Mouse (Mus musculus) hindbrain, embryonic 13.5 days (tissue): ENCODE results near the gene Slc28a1. TPM values are rescaled to one million over a fixed set of nuclear protein-coding genes. Genes with fewer than 3 reads are reported as not detected.

Source experiments
- ATAC-seq: fragments of 200-750 bp; cut with Nextera tagmentation; 2 replicates; pipeline ENCODE4 v1.8.0; 2017; ENCODE audit warnings: moderate TSS enrichment; ENCODE audit not compliant: low FRiP score
- H3K27ac ChIP-seq: fragments of 300-500 bp; sonication (generic); 2 replicates; pipeline ENCODE4 v1.5.1; 2015; ENCODE audit warnings: inconsistent platforms, mild to moderate bottlenecking, moderate library complexity
- H3K27me3 ChIP-seq: fragments of 300-500 bp; sonication (generic); 2 replicates; pipeline ENCODE4 v1.6.1; 2015; ENCODE audit warnings: mild to moderate bottlenecking, inconsistent platforms
- H3K36me3 ChIP-seq: fragments of 300-500 bp; sonication (generic); 2 replicates; pipeline ENCODE4 v1.6.1; 2015; ENCODE audit warnings: mild to moderate bottlenecking, inconsistent platforms
- H3K4me1 ChIP-seq: fragments of 300-500 bp; sonication (generic); replicated peaks from 2 replicates; pipeline ENCODE4 v1.6.1; 2015; ENCODE audit warnings: inconsistent platforms
- H3K4me2 ChIP-seq: fragments of 300-500 bp; sonication (generic); 2 replicates; pipeline ENCODE4 v1.6.1; 2015; ENCODE audit warnings: inconsistent platforms, mild to moderate bottlenecking, moderate library complexity
- H3K4me3 ChIP-seq: fragments of 300-500 bp; sonication (generic); 2 replicates; pipeline ENCODE4 v1.5.1; 2015; ENCODE audit warnings: mild to moderate bottlenecking, inconsistent platforms
- H3K9ac ChIP-seq: fragments of 300-500 bp; sonication (generic); 2 replicates; pipeline ENCODE4 v1.6.1; 2015; ENCODE audit warnings: mild to moderate bottlenecking, inconsistent platforms
- H3K9me3 ChIP-seq: fragments of 300-500 bp; sonication (generic); 2 replicates; pipeline ENCODE4 v1.6.1; 2016; ENCODE audit warnings: inconsistent platforms
- WGBS: fragments of 180-500 bp; shearing (Covaris S2); methylation state at CpG from one replicate; pipeline ENCODE4 v1.1.7; 2015; 5-methylcytosine and 5-hydroxymethylcytosine counted together
- polyA plus RNA-seq: library from polyadenylated mRNA; unstranded; fragments of >200 nt; fragmentation: Nextera tagmentation; extraction: Ambion mirVana; gene quantifications from 2 replicates; pipeline ENCODE4 v1.2.1, GENCODE M21; 2015

The Slc28a1 gene
- polyA plus RNA-seq, 1 experiment from 2014 or later, result not detected

DNA sequence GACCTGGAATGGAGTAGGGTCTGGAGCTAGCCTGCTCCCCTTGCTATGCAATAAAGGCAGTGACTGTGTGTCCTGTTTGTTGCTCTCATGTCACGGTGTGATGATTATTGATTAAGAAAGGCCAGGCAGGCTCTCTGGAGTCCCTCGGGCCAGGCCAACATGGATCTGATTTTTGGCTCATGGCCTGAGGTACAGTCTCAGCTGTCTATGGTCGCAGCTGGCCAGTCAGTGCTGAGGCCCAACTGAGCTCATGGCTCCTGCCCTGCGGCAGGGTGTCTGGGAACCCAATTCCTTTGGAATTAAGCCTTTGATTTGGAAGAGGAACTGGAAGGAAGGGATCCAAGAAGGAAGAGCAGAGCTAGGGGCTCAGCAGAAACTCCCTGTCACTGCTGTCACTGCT lies 9.1 kb upstream of the Slc28a1 start:
- H3K36me3 ChIP-seq, result no peaks in the 10 kb centered on the region
- no peak overlapping the region for H3K27ac ChIP-seq
- no peaks in the 10 kb centered on the region for H3K27me3 ChIP-seq
- no peak overlapping the region for H3K4me2 ChIP-seq
- no peak overlapping the region for H3K4me3 ChIP-seq
- peaks cover 6% of the 10 kb centered on the region for H3K4me1 ChIP-seq
- no peak for ATAC-seq
- H3K9me3 ChIP-seq, result no peaks in the 10 kb centered on the region
- H3K9ac ChIP-seq, result no peak overlapping the region
- WGBS, result 47% methylated on average over 4 of the region's 4 CpGs

DNA sequence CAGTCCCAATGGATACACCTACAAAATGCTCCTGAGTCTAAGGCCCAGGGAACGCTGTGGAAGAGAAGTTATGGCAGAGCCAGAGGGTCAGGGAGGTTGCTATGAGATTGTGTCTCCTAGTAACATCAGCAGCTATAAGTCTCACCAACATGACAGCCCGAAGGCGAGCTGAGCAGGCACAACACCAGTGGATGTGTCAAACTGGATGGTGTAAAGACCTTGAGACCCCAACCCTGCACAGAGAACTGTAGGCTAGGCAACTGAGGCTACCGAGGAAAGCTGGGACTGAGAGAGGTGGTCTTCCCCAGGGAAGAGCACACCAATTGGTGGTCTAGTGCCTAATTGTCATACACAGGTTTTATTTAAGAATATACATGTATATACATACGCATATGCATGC lies 6.4 kb upstream of the Slc28a1 start:
- no peak overlapping the region for H3K27ac ChIP-seq
- no peak overlapping the region for H3K9ac ChIP-seq
- no peak for ATAC-seq
- H3K4me3 ChIP-seq, result no peak overlapping the region
- H3K4me1 ChIP-seq, result peaks cover 6% of the 10 kb centered on the region
- H3K4me2 ChIP-seq, result no peak overlapping the region
- no peaks in the 10 kb centered on the region for H3K27me3 ChIP-seq
- no peaks in the 10 kb centered on the region for H3K36me3 ChIP-seq
- H3K9me3 ChIP-seq, result no peaks in the 10 kb centered on the region
- WGBS, result 83% methylated on average over 5 of the region's 5 CpGs

DNA sequence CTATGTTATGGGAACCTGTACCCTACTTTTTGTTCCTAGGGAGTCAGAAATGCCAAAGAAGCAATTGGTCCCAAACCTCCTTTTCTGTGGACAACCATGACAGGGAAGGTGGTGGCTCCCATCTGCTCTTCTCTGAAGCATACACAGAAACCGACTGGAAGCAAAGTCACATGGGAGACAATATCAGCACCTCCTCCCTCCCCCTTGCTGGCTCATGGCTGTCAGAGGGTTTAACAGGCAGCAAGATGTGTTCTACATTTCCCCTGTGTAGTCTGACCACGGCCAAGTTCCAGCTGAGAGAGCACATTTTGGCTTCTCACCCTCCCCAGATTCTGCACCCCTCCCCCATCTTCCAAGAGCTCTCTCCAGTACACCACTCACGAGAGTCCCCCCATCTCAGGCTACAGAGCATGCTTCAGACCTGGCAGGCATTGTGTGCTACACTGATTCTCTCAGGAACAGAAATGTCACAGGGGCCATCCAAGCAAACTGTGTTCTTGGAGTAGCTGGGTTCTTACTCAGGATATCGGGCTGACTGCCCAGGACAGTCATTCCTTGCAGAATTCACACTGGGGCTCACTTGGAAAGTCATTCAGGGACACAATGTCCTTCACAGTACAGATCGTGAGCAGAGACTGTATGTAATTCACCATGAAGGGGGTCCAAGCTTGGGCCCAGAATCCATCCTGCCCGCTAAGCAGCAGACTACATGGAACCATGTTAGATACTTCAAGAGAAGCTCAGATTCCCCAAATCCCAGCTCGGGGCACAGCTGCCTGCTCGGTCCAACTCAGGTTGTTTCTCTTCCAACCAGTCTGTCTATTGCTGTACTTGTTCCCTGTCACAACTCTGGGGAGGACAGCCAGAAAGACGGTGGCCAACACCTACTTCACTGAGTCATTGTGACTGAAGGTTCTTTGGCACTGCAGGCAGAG lies 4.6 kb upstream of the Slc28a1 start:
- Histone ChIP-seq H3K9ac (no peak overlapping the region), H3K4me2 (no peak overlapping the region), H3K36me3 (no peaks in the 10 kb centered on the region), H3K4me3 (no peak overlapping the region), H3K27ac (no peak overlapping the region), H3K9me3 (no peaks in the 10 kb centered on the region), H3K27me3 (no peaks in the 10 kb centered on the region), H3K4me1 (peaks cover 6% of the 10 kb centered on the region)
- ATAC-seq, result no peak
- WGBS, result 64% methylated on average over 9 of the region's 9 CpGs

DNA sequence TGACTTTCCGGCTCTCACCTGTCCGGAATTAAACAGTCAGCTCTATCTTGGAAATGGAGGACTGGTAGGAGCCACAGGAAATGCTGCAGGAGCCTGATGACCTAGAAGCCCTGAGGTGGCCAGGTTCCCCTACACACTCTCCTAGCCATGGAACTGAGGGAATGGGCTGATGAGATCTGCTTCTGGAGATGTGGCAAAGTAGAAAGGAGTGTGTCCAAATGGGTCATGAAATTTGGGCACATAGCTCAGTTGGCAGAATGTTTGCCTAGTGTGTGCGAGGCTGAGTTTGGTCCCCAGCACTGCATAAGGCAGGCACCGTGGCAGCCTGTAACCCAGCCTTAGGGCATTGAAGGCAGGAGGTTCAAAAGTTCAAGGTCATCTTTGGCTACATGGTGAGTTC lies 3.8 kb upstream of the Slc28a1 start:
- H3K27ac ChIP-seq, result no peak overlapping the region
- WGBS, result 93% methylated on average over 4 of the region's 4 CpGs
- H3K4me1 ChIP-seq, result 0 out of 2 replicates have a peak, but pooled peaks cover under 1% of the 10 kb centered on the region
- no peaks in the 10 kb centered on the region for H3K36me3 ChIP-seq
- no peaks in the 10 kb centered on the region for H3K27me3 ChIP-seq
- no peak overlapping the region for H3K4me2 ChIP-seq
- no peaks in the 10 kb centered on the region for H3K9me3 ChIP-seq
- ATAC-seq, result no peak
- H3K4me3 ChIP-seq, result no peak overlapping the region
- no peak overlapping the region for H3K9ac ChIP-seq

DNA sequence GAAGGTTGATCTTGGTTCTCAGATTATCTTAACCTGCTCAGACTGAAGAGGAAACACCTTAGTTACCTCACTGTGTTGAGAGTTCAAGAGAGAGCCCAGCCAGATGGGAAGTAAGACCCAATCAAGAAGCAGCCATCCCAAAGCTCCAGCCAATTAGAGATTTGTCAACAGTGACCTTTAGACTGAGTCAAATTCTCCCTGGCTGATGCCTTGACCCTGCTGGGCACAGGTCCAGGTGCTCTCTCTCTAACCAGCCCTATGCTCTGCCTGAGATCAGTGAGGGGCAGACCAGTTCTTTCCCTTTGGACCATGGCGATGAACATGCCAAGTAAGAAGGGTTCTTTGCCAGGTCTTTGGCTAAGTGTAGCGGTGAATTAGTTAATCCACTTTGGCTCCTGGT lies 2.9 kb upstream of the Slc28a1 start:
- no peaks in the 10 kb centered on the region for H3K4me1 ChIP-seq
- H3K36me3 ChIP-seq, result no peaks in the 10 kb centered on the region
- ATAC-seq, result no peak
- H3K4me2 ChIP-seq, result no peak overlapping the region
- WGBS, result 88% methylated on average over 2 of the region's 2 CpGs
- no peaks in the 10 kb centered on the region for H3K27me3 ChIP-seq
- H3K9ac ChIP-seq, result no peak overlapping the region
- H3K4me3 ChIP-seq, result no peak overlapping the region
- no peaks in the 10 kb centered on the region for H3K9me3 ChIP-seq
- no peak overlapping the region for H3K27ac ChIP-seq

DNA sequence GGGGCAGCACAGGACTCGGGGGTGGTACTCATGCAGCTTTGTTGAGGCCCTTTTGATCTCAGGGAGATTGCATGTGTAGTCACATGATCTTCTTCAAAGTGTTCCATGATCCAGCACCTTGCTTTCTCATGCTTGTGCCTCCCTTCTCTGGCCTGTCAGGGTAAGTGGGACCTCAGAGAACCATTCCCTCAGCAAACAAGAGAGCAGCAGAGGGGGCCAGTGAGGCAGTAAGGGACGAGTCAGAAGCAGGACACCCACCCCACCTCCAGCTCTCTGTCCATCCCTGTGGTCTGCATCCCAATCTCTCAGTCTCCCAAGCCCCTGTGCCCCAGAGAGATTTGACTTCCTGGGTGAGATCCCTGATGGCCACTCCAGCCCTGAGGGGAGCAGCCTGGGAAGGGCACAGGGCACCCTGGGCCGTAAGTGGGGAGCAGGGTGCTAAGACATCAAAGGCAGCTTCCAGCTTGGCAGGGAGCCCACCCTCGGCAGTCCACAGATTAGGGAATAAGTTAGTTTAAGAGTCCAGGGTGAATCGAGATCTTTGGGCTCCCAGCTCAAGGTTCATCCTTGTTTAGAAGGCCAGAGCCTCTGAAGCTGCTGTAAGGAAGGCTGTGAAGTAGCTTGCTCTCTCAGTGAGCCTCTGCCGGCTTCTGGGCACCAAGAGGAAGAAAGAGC lies 1.8 kb upstream of the Slc28a1 start:
- Histone ChIP-seq H3K27ac (no peak overlapping the region), H3K36me3 (no peaks in the 10 kb centered on the region), H3K4me2 (no peak overlapping the region), H3K4me3 (no peak overlapping the region), H3K9ac (no peak overlapping the region), H3K4me1 (no peaks in the 10 kb centered on the region), H3K27me3 (no peaks in the 10 kb centered on the region), H3K9me3 (no peaks in the 10 kb centered on the region)
- WGBS, result 59% methylated on average over 6 of the region's 6 CpGs
- ATAC-seq, result no peak

DNA sequence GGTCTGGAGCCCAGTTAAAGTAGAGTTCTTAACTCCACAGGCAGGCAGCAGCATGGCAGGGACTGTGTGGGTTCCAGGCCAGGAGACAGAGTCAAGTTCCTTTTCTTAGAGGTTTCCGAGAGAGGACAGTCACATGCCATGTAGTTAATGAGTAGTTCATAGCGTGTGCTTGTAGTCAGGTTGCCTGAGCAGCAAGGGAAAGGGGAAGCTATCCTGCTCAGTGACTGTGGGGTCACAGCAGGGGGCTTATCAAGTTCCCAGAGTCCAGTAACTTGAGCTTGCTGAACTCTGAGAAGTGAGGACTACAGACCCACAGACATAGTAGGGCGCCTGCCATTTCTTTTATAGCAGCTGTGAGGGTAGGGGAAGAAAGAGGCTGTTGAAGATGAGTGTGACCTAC lies 6.5 kb downstream of the Slc28a1 start:
- 65% methylated on average over 3 of the region's 3 CpGs for WGBS
- Histone ChIP-seq H3K27me3 (no peaks in the 10 kb centered on the region), H3K36me3 (no peaks in the 10 kb centered on the region), H3K4me3 (no peak overlapping the region), H3K9me3 (no peaks in the 10 kb centered on the region), H3K9ac (no peak overlapping the region), H3K4me2 (no peak overlapping the region), H3K4me1 (peaks cover 13% of the 10 kb centered on the region), H3K27ac (no peak overlapping the region)
- ATAC-seq, result no peak

DNA sequence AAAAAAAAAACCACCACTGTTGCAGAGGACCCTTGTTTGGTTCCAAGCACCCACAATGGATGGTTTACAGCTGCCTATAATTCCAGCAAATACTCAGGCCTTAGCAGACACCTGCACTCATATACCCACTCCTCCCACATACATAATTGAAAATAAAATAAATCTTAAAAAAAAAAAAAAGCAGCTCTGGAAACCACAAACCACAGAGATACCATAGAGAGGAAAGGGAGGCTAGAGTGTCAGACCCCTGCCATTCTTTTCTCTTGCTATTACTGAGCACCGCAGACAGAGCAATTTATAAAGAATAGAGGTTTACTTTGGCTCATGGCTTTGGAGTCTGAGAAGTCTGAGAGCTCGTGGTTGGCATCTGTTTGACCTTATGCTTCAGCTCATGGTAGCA lies 8.2 kb downstream of the Slc28a1 start:
- 77% methylated on average over 2 of the region's 2 CpGs for WGBS
- Histone ChIP-seq H3K4me1 (peaks cover 13% of the 10 kb centered on the region), H3K27ac (no peak overlapping the region), H3K36me3 (no peaks in the 10 kb centered on the region), H3K9ac (no peak overlapping the region), H3K4me3 (no peak overlapping the region), H3K4me2 (no peak overlapping the region), H3K9me3 (no peaks in the 10 kb centered on the region), H3K27me3 (no peaks in the 10 kb centered on the region)
- no peak for ATAC-seq

DNA sequence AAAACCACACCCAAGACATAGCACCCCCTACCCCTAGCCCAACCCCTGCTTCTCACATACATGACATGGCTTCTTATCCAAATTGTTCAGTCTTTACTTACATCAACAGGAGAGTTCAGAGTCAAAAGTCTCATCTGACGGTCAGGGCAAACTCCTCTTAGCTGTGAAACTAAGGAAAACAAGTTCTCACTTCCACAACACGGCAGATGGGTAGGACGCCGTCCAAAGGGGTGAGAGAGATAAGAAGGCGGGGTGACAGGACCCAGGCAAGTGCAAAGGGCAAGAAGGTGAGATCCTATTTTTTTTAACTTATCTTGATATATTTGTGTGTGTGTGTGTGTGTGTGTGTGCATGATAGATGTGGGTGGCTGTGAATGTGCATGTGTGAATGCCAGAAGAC lies 9.0 kb downstream of the Slc28a1 start:
- no peaks in the 10 kb centered on the region for H3K36me3 ChIP-seq
- H3K9me3 ChIP-seq, result no peaks in the 10 kb centered on the region
- WGBS, result 92% methylated on average over 5 of the region's 5 CpGs
- H3K4me3 ChIP-seq, result no peak overlapping the region
- H3K27me3 ChIP-seq, result no peaks in the 10 kb centered on the region
- ATAC-seq, result no peak
- H3K9ac ChIP-seq, result no peak overlapping the region
- H3K27ac ChIP-seq, result no peak overlapping the region
- H3K4me2 ChIP-seq, result no peak overlapping the region
- H3K4me1 ChIP-seq, result peaks cover 13% of the 10 kb centered on the region

DNA sequence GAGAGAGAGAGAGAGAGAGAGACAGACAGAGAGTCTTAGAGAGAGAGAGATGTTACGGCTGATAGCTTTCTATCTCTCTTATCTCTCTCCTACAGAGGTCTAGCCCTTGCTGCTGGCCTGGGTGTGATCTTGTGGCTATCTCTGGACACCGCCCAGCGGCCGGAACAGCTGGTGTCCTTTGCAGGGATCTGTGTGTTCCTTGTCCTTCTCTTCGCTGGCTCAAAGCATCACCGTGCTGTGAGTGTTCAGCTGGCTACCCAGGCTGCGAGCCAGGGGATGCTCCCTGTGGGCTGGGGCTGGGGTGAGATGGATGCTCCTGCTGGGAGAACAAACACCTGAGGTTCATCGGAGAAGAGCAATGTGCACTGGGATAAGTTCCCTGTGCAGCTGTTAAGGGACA lies 10.2 kb downstream of the Slc28a1 start:
- Histone ChIP-seq H3K9ac (peak overlapping the region; percentile 0; the same call in 1 of the 2 replicates), H3K27me3 (no peaks in the 10 kb centered on the region), H3K27ac (no peak overlapping the region), H3K4me1 (peaks cover 13% of the 10 kb centered on the region), H3K4me3 (no peak overlapping the region), H3K4me2 (no peak overlapping the region), H3K36me3 (no peaks in the 10 kb centered on the region), H3K9me3 (no peaks in the 10 kb centered on the region)
- no peak for ATAC-seq
- 81% methylated on average over 8 of the region's 8 CpGs for WGBS

DNA sequence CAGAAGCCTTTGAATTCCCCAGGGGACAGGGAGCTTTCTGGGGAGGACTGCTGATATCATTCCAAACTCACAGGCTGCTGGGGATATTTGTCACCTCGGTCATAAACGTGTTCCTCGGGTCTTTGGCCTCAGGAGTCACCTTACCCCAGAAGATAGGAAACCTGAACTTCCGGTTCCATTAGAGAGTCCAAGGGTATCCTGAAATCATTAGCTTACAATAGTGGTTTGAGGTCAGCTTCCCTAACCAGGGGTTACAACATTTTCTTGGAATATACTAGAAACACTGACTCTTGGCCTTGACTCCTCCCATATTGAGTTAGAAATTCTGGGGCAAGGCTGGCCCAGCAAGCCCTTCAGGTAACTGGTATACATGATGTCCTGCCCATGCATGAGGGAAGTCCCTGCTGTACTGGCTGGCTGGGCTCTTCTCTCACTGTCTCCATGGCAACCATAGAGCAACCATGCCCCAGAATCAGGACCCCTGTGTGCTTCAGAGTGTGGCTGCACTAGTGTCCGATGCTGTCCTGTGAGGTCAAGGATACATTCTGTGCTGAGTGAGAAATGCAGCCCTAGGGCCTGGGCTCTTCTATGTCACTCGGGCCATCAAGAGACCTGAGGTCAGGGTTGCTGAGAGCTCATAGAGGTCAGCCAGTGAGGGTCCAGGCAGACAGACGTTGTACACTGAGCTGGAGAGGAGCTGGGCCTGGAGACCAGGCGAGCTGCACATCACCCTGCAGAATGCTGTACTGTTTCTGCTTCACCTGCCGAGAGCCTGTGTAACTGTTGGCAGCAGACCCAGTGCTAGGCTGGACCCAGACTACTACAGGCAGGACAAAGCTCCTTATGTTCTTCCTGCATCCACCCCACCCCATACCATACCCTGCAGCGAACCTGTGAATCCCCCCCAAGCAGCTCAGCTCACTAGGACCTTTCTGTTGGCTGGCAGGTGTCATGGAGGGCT lies 10.9 kb downstream of the Slc28a1 start:
- no peak overlapping the region for H3K9ac ChIP-seq
- ATAC-seq, result peak; percentile 17; the same call in 1 of the 2 replicates
- no peaks in the 10 kb centered on the region for H3K27me3 ChIP-seq
- peaks cover 13% of the 10 kb centered on the region for H3K4me1 ChIP-seq
- H3K4me2 ChIP-seq, result no peak overlapping the region
- H3K4me3 ChIP-seq, result no peak overlapping the region
- no peak overlapping the region for H3K27ac ChIP-seq
- H3K36me3 ChIP-seq, result no peaks in the 10 kb centered on the region
- no peaks in the 10 kb centered on the region for H3K9me3 ChIP-seq
- WGBS, result 65% methylated on average over 10 of the region's 10 CpGs

DNA sequence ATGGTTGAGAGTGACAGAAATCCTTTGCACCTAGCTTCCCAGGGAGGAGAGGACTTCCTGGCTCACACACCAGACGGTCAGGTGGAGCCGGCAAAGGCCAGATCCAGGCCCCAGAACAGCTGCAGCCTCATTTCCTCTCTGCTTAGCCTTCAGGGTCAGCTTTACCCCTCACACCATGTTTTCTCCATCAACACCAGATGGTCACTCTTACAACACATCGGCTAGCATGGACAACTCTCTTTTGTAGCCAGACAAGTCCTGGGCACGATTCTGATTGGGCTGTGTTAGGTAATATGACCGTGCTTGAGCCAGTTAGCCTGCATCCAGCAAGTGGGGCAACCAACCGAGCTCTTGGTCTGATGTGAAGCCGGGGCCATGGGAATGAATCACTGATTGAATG lies 17.3 kb downstream of the Slc28a1 start:
- no peak overlapping the region for H3K27ac ChIP-seq
- no peaks in the 10 kb centered on the region for H3K27me3 ChIP-seq
- 83% methylated on average over 7 of the region's 7 CpGs for WGBS
- no peaks in the 10 kb centered on the region for H3K36me3 ChIP-seq
- no peak for ATAC-seq
- H3K9me3 ChIP-seq, result no peaks in the 10 kb centered on the region
- no peak overlapping the region for H3K9ac ChIP-seq
- no peak overlapping the region for H3K4me2 ChIP-seq
- H3K4me1 ChIP-seq, result peaks cover 4% of the 10 kb centered on the region
- no peak overlapping the region for H3K4me3 ChIP-seq
